Mouse (Mus musculus) midbrain, embryonic 15.5 days (tissue): ENCODE data around the gene Trap1. TPM values are rescaled to one million over a fixed set of nuclear protein-coding genes. Genes with fewer than 3 reads are reported as not detected.

Experiments used
- ATAC-seq: fragments of 200-750 bp; cut with Nextera tagmentation; replicated peaks from 2 replicates; pipeline ENCODE4 v1.8.0; 2017; ENCODE audit warnings: moderate TSS enrichment
- H3K27ac ChIP-seq: fragments of 300-500 bp; sonication (generic); 2 replicates; pipeline ENCODE4 v1.5.1; 2015; ENCODE audit warnings: mild to moderate bottlenecking, inconsistent platforms
- H3K27me3 ChIP-seq: fragments of 300-500 bp; sonication (generic); replicated peaks from 2 replicates; pipeline ENCODE4 v1.6.1; 2015; ENCODE audit warnings: inconsistent platforms
- H3K36me3 ChIP-seq: fragments of 300-500 bp; sonication (generic); replicated peaks from 2 replicates; pipeline ENCODE4 v1.6.1; 2015; ENCODE audit warnings: inconsistent platforms
- H3K4me1 ChIP-seq: fragments of 300-500 bp; sonication (generic); 2 replicates; pipeline ENCODE4 v1.6.1; 2015; ENCODE audit warnings: inconsistent platforms
- H3K4me2 ChIP-seq: fragments of 300-500 bp; sonication (generic); 2 replicates; pipeline ENCODE4 v1.6.1; 2015; ENCODE audit warnings: inconsistent platforms, mild to moderate bottlenecking, moderate library complexity
- H3K4me3 ChIP-seq: fragments of 300-500 bp; sonication (generic); 2 replicates; pipeline ENCODE4 v1.5.1; 2015; ENCODE audit warnings: mild to moderate bottlenecking, inconsistent platforms
- H3K9ac ChIP-seq: fragments of 300-500 bp; sonication (generic); 2 replicates; pipeline ENCODE4 v1.6.1; 2015; ENCODE audit warnings: mild to moderate bottlenecking, inconsistent platforms
- H3K9me3 ChIP-seq: fragments of 300-500 bp; sonication (generic); 2 replicates; pipeline ENCODE4 v1.6.1; 2016; ENCODE audit warnings: inconsistent platforms
- WGBS: fragments of 180-500 bp; shearing (Covaris S2); methylation state at CpG from one replicate; pipeline ENCODE4 v1.1.7; 2015; ENCODE audit warnings: mixed read lengths; 5-methylcytosine and 5-hydroxymethylcytosine counted together
- polyA plus RNA-seq: library from polyadenylated mRNA; unstranded; fragments of >200 nt; fragmentation: Nextera tagmentation; extraction: Ambion mirVana; gene quantifications from 2 replicates; pipeline ENCODE4 v1.2.1, GENCODE M21; 2015

The Trap1 gene
- polyA plus RNA-seq, 1 experiment from 2014 or later: 49.1 TPM

GRCm38 (mm10) chr16:4074836-4075235, 2.8 kb downstream of the Trap1 start:
- H3K27ac ChIP-seq: no peak overlapping the region
- no peaks in the 10 kb centered on the region for H3K27me3 ChIP-seq
- no peak overlapping the region for H3K9ac ChIP-seq
- no peak overlapping the region for H3K4me2 ChIP-seq
- H3K36me3 ChIP-seq: no peaks in the 10 kb centered on the region
- no peak overlapping the region for H3K4me3 ChIP-seq
- ATAC-seq: no peak
- H3K4me1 ChIP-seq: peaks cover 22% of the 10 kb centered on the region
- 87% methylated on average over 3 of the region's 3 CpGs for WGBS
- no peaks in the 10 kb centered on the region for H3K9me3 ChIP-seq

GRCm38 (mm10) chr16:4074297-4074696, 3.3 kb downstream of the Trap1 start:
- H3K4me1 ChIP-seq: peaks cover 22% of the 10 kb centered on the region
- H3K36me3 ChIP-seq: no peaks in the 10 kb centered on the region
- no peak overlapping the region for H3K9ac ChIP-seq
- H3K4me2 ChIP-seq: no peak overlapping the region
- H3K9me3 ChIP-seq: no peaks in the 10 kb centered on the region
- ATAC-seq: no peak
- no peak overlapping the region for H3K4me3 ChIP-seq
- no peak overlapping the region for H3K27ac ChIP-seq
- H3K27me3 ChIP-seq: no peaks in the 10 kb centered on the region
- WGBS: 70% methylated on average over 6 of the region's 6 CpGs

GRCm38 (mm10) chr16:4068588-4068987, 9.0 kb downstream of the Trap1 start:
- H3K4me2 ChIP-seq: no peak overlapping the region
- no peak overlapping the region for H3K9ac ChIP-seq
- H3K27ac ChIP-seq: no peak overlapping the region
- no peaks in the 10 kb centered on the region for H3K9me3 ChIP-seq
- H3K4me3 ChIP-seq: no peak overlapping the region
- WGBS: 65% methylated on average over 8 of the region's 8 CpGs
- peaks cover 34% of the 10 kb centered on the region for H3K36me3 ChIP-seq
- no peaks in the 10 kb centered on the region for H3K4me1 ChIP-seq
- ATAC-seq: no peak
- no peaks in the 10 kb centered on the region for H3K27me3 ChIP-seq

- Histone ChIP-seq H3K27ac (no peak overlapping the region), H3K27me3 (no peaks in the 10 kb centered on the region), H3K4me2 (no peak overlapping the region), H3K4me1 (no peaks in the 10 kb centered on the region), H3K9ac (no peak overlapping the region), H3K4me3 (no peak overlapping the region), H3K36me3 (peaks cover 59% of the 10 kb centered on the region), H3K9me3 (no peaks in the 10 kb centered on the region)
- ATAC-seq: no peak
- WGBS: 97% methylated on average over 4 of the region's 4 CpGs
Measured at GRCm38 (mm10) chr16:4064945-4065344, 12.7 kb downstream of the Trap1 start.

- WGBS: 81% methylated on average over 3 of the region's 3 CpGs
- H3K4me3 ChIP-seq: no peak overlapping the region
- no peaks in the 10 kb centered on the region for H3K4me1 ChIP-seq
- no peak for ATAC-seq
- no peak overlapping the region for H3K27ac ChIP-seq
- no peak overlapping the region for H3K4me2 ChIP-seq
- no peak overlapping the region for H3K9ac ChIP-seq
- no peaks in the 10 kb centered on the region for H3K9me3 ChIP-seq
- H3K27me3 ChIP-seq: no peaks in the 10 kb centered on the region
- H3K36me3 ChIP-seq: peaks cover 27% of the 10 kb centered on the region
Measured at GRCm38 (mm10) chr16:4053811-4054210, 23.8 kb downstream of the Trap1 start.

- no peak for ATAC-seq
- Histone ChIP-seq H3K4me1 (no peaks in the 10 kb centered on the region), H3K9ac (no peak overlapping the region), H3K27me3 (no peaks in the 10 kb centered on the region), H3K4me2 (no peak overlapping the region), H3K9me3 (no peaks in the 10 kb centered on the region), H3K36me3 (peaks cover 32% of the 10 kb centered on the region), H3K27ac (no peak overlapping the region), H3K4me3 (no peak overlapping the region)
- 92% methylated on average over 4 of the region's 4 CpGs for WGBS
Measured at GRCm38 (mm10) chr16:4052601-4053000, 25.0 kb downstream of the Trap1 start.

GRCm38 (mm10) chr16:4045524-4045923, 32.1 kb downstream of the Trap1 start:
- Histone ChIP-seq H3K27me3 (no peaks in the 10 kb centered on the region), H3K27ac (no peak overlapping the region), H3K4me3 (no peak overlapping the region), H3K9me3 (no peaks in the 10 kb centered on the region), H3K4me2 (no peak overlapping the region), H3K9ac (no peak overlapping the region), H3K4me1 (no peaks in the 10 kb centered on the region), H3K36me3 (peaks cover 37% of the 10 kb centered on the region)
- WGBS: 80% methylated on average over 4 of the region's 4 CpGs
- no peak for ATAC-seq

- Histone ChIP-seq H3K27ac (no peak overlapping the region), H3K9me3 (no peaks in the 10 kb centered on the region), H3K4me2 (no peak overlapping the region), H3K27me3 (no peaks in the 10 kb centered on the region), H3K4me3 (no peak overlapping the region), H3K4me1 (no peaks in the 10 kb centered on the region), H3K36me3 (peaks cover 45% of the 10 kb centered on the region), H3K9ac (no peak overlapping the region)
- 96% methylated on average over 2 of the region's 2 CpGs for WGBS
- ATAC-seq: no peak
Measured at GRCm38 (mm10) chr16:4044093-4044492, 33.5 kb downstream of the Trap1 start.

- Histone ChIP-seq H3K4me2 (no peak overlapping the region), H3K9ac (no peak overlapping the region), H3K27ac (no peak overlapping the region), H3K4me1 (no peaks in the 10 kb centered on the region), H3K36me3 (peaks cover 48% of the 10 kb centered on the region), H3K4me3 (no peak overlapping the region), H3K27me3 (no peaks in the 10 kb centered on the region), H3K9me3 (no peaks in the 10 kb centered on the region)
- WGBS: 95% methylated on average over 4 of the region's 4 CpGs
- no peak for ATAC-seq
Measured at GRCm38 (mm10) chr16:4041646-4042045, 36.0 kb downstream of the Trap1 start.

- Histone ChIP-seq H3K4me3 (no peak overlapping the region), H3K4me1 (no peaks in the 10 kb centered on the region), H3K9me3 (no peaks in the 10 kb centered on the region), H3K27me3 (no peaks in the 10 kb centered on the region), H3K4me2 (no peak overlapping the region), H3K27ac (no peak overlapping the region), H3K36me3 (peaks cover 42% of the 10 kb centered on the region), H3K9ac (no peak overlapping the region)
- WGBS: 86% methylated on average over 5 of the region's 5 CpGs
- ATAC-seq: no peak
Measured at GRCm38 (mm10) chr16:4040206-4040605, 37.4 kb downstream of the Trap1 start.

- H3K36me3 ChIP-seq: peaks cover 30% of the 10 kb centered on the region
- H3K27me3 ChIP-seq: no peaks in the 10 kb centered on the region
- 93% methylated on average over 7 of the region's 7 CpGs for WGBS
- no peak overlapping the region for H3K4me3 ChIP-seq
- H3K27ac ChIP-seq: no peak overlapping the region
- H3K9me3 ChIP-seq: no peaks in the 10 kb centered on the region
- no peak overlapping the region for H3K9ac ChIP-seq
- no peaks in the 10 kb centered on the region for H3K4me1 ChIP-seq
- no peak overlapping the region for H3K4me2 ChIP-seq
- ATAC-seq: no peak
Measured at GRCm38 (mm10) chr16:4037690-4038089, 39.9 kb downstream of the Trap1 start.

- no peak within 1 kb of the TSS for H3K9ac ChIP-seq
- ATAC-seq: no peak
- peaks cover 30% of the 10 kb centered on the region for H3K36me3 ChIP-seq
- H3K27me3 ChIP-seq: no peaks in the 10 kb centered on the region
- no peak within 1 kb of the TSS for H3K4me2 ChIP-seq
- 92% methylated on average over 5 of the region's 5 CpGs for WGBS
- H3K4me1 ChIP-seq: no peaks in the 10 kb centered on the region
- no peak within 1 kb of the TSS for H3K4me3 ChIP-seq
- H3K27ac ChIP-seq: no peak within 1 kb of the TSS
- H3K9me3 ChIP-seq: no peaks in the 10 kb centered on the region
Measured at GRCm38 (mm10) chr16:4036807-4037206, 40.8 kb downstream of the Trap1 start, which contains the start of gene Dnase1. Gene Dnase1 (plus strand): TSS chr16:4036942.

- no peak for ATAC-seq
- H3K4me2 ChIP-seq: no peak overlapping the region
- H3K4me3 ChIP-seq: no peak overlapping the region
- H3K27me3 ChIP-seq: no peaks in the 10 kb centered on the region
- H3K4me1 ChIP-seq: no peaks in the 10 kb centered on the region
- H3K9me3 ChIP-seq: no peaks in the 10 kb centered on the region
- 93% methylated on average over 2 of the region's 2 CpGs for WGBS
- H3K27ac ChIP-seq: no peak overlapping the region
- no peak overlapping the region for H3K9ac ChIP-seq
- peaks cover 25% of the 10 kb centered on the region for H3K36me3 ChIP-seq
Measured at GRCm38 (mm10) chr16:4035575-4035974, 42.1 kb downstream of the Trap1 start.
